Mouse (Mus musculus) c-Kit-negative CD71-positive TER-119-positive erythroid progenitor cells, embryonic 14.5 days (primary cell): Measurements from ENCODE around the gene Oog4.
"Not testable (repeated sequence)": the region's sequence is repeated elsewhere in the genome, so short reads cannot be mapped to it uniquely, and the experiment has no call there.

ENCODE experiments used
- DNase-seq: peaks from one replicate; pipeline ENCODE4 v3.0.0-alpha.2; 2013; ENCODE audit warnings: low read depth, low spot score

The Oog4 gene

GRCm38 (mm10) chr4:143450224-143450623 is at the start of gene Oog4:
Oog4 (minus strand) TSS chr4:143450324.
- no peak for DNase-seq

- not testable (repeated sequence) for DNase-seq
Observed at GRCm38 (mm10) chr4:143426770-143427169, 23.4 kb downstream of the Oog4 start.

GRCm38 (mm10) chr4:143414121-143414520 is 36.0 kb downstream of the Oog4 start:
- DNase-seq: no peak

- no peak for DNase-seq
Observed at GRCm38 (mm10) chr4:143413621-143414020, 36.5 kb downstream of the Oog4 start.

GRCm38 (mm10) chr4:143412219-143413092 is 37.7 kb downstream of the Oog4 start, which contains the start of gene Pramef8:
Pramef8 (plus strand) TSS chr4:143412426.
- DNase-seq: peak; percentile 86

- peak; percentile 4 for DNase-seq
Observed at GRCm38 (mm10) chr4:143411566-143412218, 38.4 kb downstream of the Oog4 start.

- DNase-seq: no peak
Observed at GRCm38 (mm10) chr4:143394181-143394580, 55.9 kb downstream of the Oog4 start, which contains the start of gene Pramel1. Pramel1 (plus strand) TSS chr4:143394428.

GRCm38 (mm10) chr4:143388955-143389702 is 61.0 kb downstream of the Oog4 start:
- no peak for DNase-seq
